Mouse (Mus musculus) ES-Bruce4 (cell line): ENCODE measurements around the gene Tnfrsf11a.

ENCODE experiments used
- CTCF ChIP-seq: IDR thresholded peaks from one replicate; pipeline ENCODE4 v1.8.1; 2011; ENCODE audit warnings: low read depth, low read length
- EP300 ChIP-seq: IDR thresholded peaks from 2 replicates; pipeline ENCODE4 v1.6.1; 2011; ENCODE audit warnings: low read depth, low read length; ENCODE audit not compliant: insufficient read depth
- POLR2A ChIP-seq: IDR thresholded peaks from one replicate; pipeline ENCODE4 v1.8.1; 2011; ENCODE audit warnings: low read length; ENCODE audit not compliant: insufficient read depth

DNA sequence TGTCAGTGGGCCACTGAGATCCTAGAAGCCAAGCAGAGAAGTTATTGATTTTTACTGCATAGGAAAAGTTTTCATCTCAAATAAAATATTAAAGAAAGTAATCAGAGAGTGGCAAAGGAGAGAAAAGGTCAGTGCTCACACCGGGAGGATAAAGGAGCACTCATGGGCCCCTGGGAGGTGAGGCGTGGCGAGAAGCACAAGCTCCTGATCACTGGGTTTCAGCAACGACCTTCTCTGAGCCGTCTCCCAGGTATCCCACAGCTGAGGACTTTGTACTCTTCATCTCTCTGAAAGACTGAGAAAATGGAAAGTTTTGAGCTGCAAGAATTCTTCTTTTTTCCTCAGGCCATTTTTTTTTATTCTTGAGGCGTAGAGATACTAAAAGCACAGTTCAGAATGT, 14.2 kb downstream of the Tnfrsf11a start:
- TF ChIP-seq POLR2A = no peak
- TF ChIP-seq EP300 = no peak
- TF ChIP-seq CTCF = no peak
